ENCODE assay signal across 8 mouse cellular contexts in genomic region chr9:71895931-71896724, GRCm38 (mm10).
DNase-seq lines count a peak whose midpoint lies in the region; ATAC-seq and TF ChIP-seq lines count a peak whose summit lies in the region.

No protein-coding gene starts in this region.

- peak; percentile 99 for DNase-seq in 416B (ENCODE audit: low read depth)
- DNase-seq in CD4-positive helper T cell, adult 2 months (ENCODE audit: low read depth, low spot score) = peak; percentile 64
- peak; percentile 74 for DNase-seq in hindbrain, embryonic 11.5 days (ENCODE audit: low spot score)
- DNase-seq in lung, postnatal 10 days = peak; percentile 14
- DNase-seq in thymus, postnatal 25 days = no peak
- DNase-seq in urinary bladder, adult 18-20 months (ENCODE audit: low spot score in 2 of 2) = no peak

- WGBS in embryonic facial prominence, embryonic 13.5 days = 17% methylated on average over 2 of the region's 2 CpGs
- WGBS in hindbrain, embryonic 11.5 days = 8% methylated on average over 2 of the region's 2 CpGs
- WGBS in small intestine, adult 2 months = 15% methylated on average over 2 of the region's 2 CpGs

- H3K9ac ChIP-seq in embryonic facial prominence, embryonic 13.5 days = 0 out of 2 replicates have a peak overlapping the region, but pooled peaks have one; percentile 52
- peak overlapping the region; percentile 17; the same call in 1 of the 2 replicates for H3K9ac ChIP-seq in hindbrain, embryonic 11.5 days (ENCODE audit: low read depth, low read length)

- H3K27ac ChIP-seq in embryonic facial prominence, embryonic 13.5 days = peak overlapping the region; percentile 87
- H3K27ac ChIP-seq in hindbrain, embryonic 11.5 days (ENCODE audit: low read depth, low read length) = peak overlapping the region; percentile 61
- H3K27ac ChIP-seq in small intestine, adult 2 months (ENCODE audit: insufficient read depth, low read depth, low read length) = peak overlapping the region; percentile 59

- peak overlapping the region; percentile 49 for H3K4me3 ChIP-seq in embryonic facial prominence, embryonic 13.5 days
- H3K4me3 ChIP-seq in hindbrain, embryonic 11.5 days (ENCODE audit: low read depth, low read length) = peak overlapping the region; percentile 45
- no peak overlapping the region for H3K4me3 ChIP-seq in small intestine, adult 2 months (ENCODE audit: low read depth, low read length)

- H3K27me3 ChIP-seq in embryonic facial prominence, embryonic 13.5 days = no peaks in the 10 kb centered on the region
- H3K27me3 ChIP-seq in hindbrain, embryonic 11.5 days (ENCODE audit: control insufficient read depth, insufficient read depth, low read length) = no peaks in the 10 kb centered on the region
- H3K27me3 ChIP-seq in small intestine, adult 2 months (ENCODE audit: control insufficient read depth, insufficient read depth, low read length) = no peaks in the 10 kb centered on the region

- H3K4me1 ChIP-seq in embryonic facial prominence, embryonic 13.5 days = peaks cover 45% of the 10 kb centered on the region
- peaks cover 5% of the 10 kb centered on the region for H3K4me1 ChIP-seq in hindbrain, embryonic 11.5 days (replicated peaks; ENCODE audit: control insufficient read depth, insufficient read depth, low read length)
- H3K4me1 ChIP-seq in small intestine, adult 2 months (ENCODE audit: control insufficient read depth, insufficient read depth, insufficient read length, low read length) = peaks cover 2% of the 10 kb centered on the region; the same call in 1 of the 2 replicates

- peak overlapping the region; percentile 48 for H3K4me2 ChIP-seq in embryonic facial prominence, embryonic 13.5 days
- H3K4me2 ChIP-seq in hindbrain, embryonic 11.5 days (replicated peaks; ENCODE audit: low read depth, low read length) = peak overlapping the region; percentile 25

- H3K36me3 ChIP-seq in embryonic facial prominence, embryonic 13.5 days = no peaks in the 10 kb centered on the region
- H3K36me3 ChIP-seq in hindbrain, embryonic 11.5 days (ENCODE audit: control insufficient read depth, insufficient read depth, low read length) = no peaks in the 10 kb centered on the region
- H3K36me3 ChIP-seq in small intestine, adult 2 months (ENCODE audit: control insufficient read depth, insufficient read depth, low read length) = no peaks in the 10 kb centered on the region

- no peak for TF ChIP-seq CTCF in small intestine, adult 2 months (IDR thresholded peaks at IDR 0.05; ENCODE audit: extremely low read depth, insufficient read length, insufficient replicate concordance, low read depth, low read length)

- H3K9me3 ChIP-seq in embryonic facial prominence, embryonic 13.5 days = no peaks in the 10 kb centered on the region
- H3K9me3 ChIP-seq in hindbrain, embryonic 11.5 days (ENCODE audit: control insufficient read depth, low read length) = no peaks in the 10 kb centered on the region

- peak; percentile 71; the same call in 1 of the 2 replicates for ATAC-seq in embryonic facial prominence, embryonic 13.5 days (ENCODE audit: insufficient number of reproducible peaks, insufficient read depth, low FRiP score, low TSS enrichment, low read depth)
- peak; percentile 70 for ATAC-seq in hindbrain, embryonic 11.5 days (ENCODE audit: low FRiP score)

- TF ChIP-seq POLR2A in small intestine, adult 2 months (IDR thresholded peaks at IDR 0.05; ENCODE audit: low read depth, low read length) = no peak

Comparison
In these comparisons a context has a peak if more than half of its experiments do, and no peak if none do; other contexts are left out.
1. DNase-seq: peak in 416B (single experiment), CD4-positive helper T cell, adult 2 months (single experiment), hindbrain, embryonic 11.5 days (single experiment) and lung, postnatal 10 days (single experiment); none in thymus, postnatal 25 days (single experiment) and urinary bladder, adult 18-20 months (0 of 2).
2. Peak in every context shown above with its lines, with median percentiles within 50 percentile points of each other: H3K27ac ChIP-seq.